Mouse (Mus musculus): ENCODE results near the gene Etv3.

Gene Etv3

GRCm38 (mm10) chr3:87556668-87557278 is 31.6 kb downstream of the Etv3 start:
- no peak for DNase-seq (ENCODE audit: low spot score in 2 of 2)

- no peak for DNase-seq (ENCODE audit: low spot score in 2 of 2)
Measured at GRCm38 (mm10) chr3:87560156-87560555, 34.9 kb downstream of the Etv3 start.

GRCm38 (mm10) chr3:87561434-87561833 is 36.2 kb downstream of the Etv3 start:
- DNase-seq (ENCODE audit: low spot score in 2 of 2): no peak

- DNase-seq (ENCODE audit: low spot score in 2 of 2): peak; percentile 71 to 90
Measured at GRCm38 (mm10) chr3:87562370-87562769, 37.2 kb downstream of the Etv3 start.

GRCm38 (mm10) chr3:87563466-87563865 is 38.3 kb downstream of the Etv3 start:
- no peak for DNase-seq (ENCODE audit: low spot score in 2 of 2)

GRCm38 (mm10) chr3:87565623-87566022 is 40.4 kb downstream of the Etv3 start:
- no peak for DNase-seq (ENCODE audit: low spot score in 2 of 2)

- peak in 1 of 2 experiments; percentile 29 for DNase-seq (ENCODE audit: low spot score in 2 of 2)
Measured at GRCm38 (mm10) chr3:87566066-87566465, 40.9 kb downstream of the Etv3 start.

- DNase-seq (ENCODE audit: low spot score in 2 of 2): no peak
Measured at GRCm38 (mm10) chr3:87567497-87567896, 42.3 kb downstream of the Etv3 start.

GRCm38 (mm10) chr3:87568681-87569080 is 43.5 kb downstream of the Etv3 start:
- no peak for DNase-seq (ENCODE audit: low spot score in 2 of 2)

GRCm38 (mm10) chr3:87575766-87576165 is 50.6 kb downstream of the Etv3 start:
- DNase-seq (ENCODE audit: low spot score in 2 of 2): no peak

GRCm38 (mm10) chr3:87582259-87582658 is 57.1 kb downstream of the Etv3 start:
- DNase-seq (ENCODE audit: low spot score in 2 of 2): no peak

All from spleen, postnatal 4 days (tissue).